Mouse (Mus musculus): ENCODE results near the gene Plekho2.

Plekho2 gene

GRCm38 (mm10) chr9:65586406-65587269 is 6.8 kb upstream of the Plekho2 start, which contains the start of gene Pif1:
TSS of gene Pif1 (plus strand) at chr9:65587160.
- peak; percentile 88 for DNase-seq

GRCm38 (mm10) chr9:65583045-65583444 is 3.2 kb upstream of the Plekho2 start:
- peak; percentile 66 for DNase-seq

GRCm38 (mm10) chr9:65580401-65581256 is 789 bp upstream of the Plekho2 start:
- DNase-seq = peak; percentile 89

- peak; percentile 41 for DNase-seq
These were observed 1.0 kb downstream of the Plekho2 start for GRCm38 (mm10) chr9:65578801-65579249.

- DNase-seq = no peak
These were observed 2.2 kb downstream of the Plekho2 start for GRCm38 (mm10) chr9:65577511-65578196.

GRCm38 (mm10) chr9:65576861-65577510 is 2.9 kb downstream of the Plekho2 start:
- DNase-seq = no peak

- DNase-seq = no peak
These were observed 4.2 kb downstream of the Plekho2 start for GRCm38 (mm10) chr9:65575393-65576196.

GRCm38 (mm10) chr9:65574513-65575392 is 5.1 kb downstream of the Plekho2 start:
- DNase-seq = no peak

GRCm38 (mm10) chr9:65572837-65573236 is 7.0 kb downstream of the Plekho2 start:
- DNase-seq = no peak

- no peak for DNase-seq
These were observed 10.3 kb downstream of the Plekho2 start for GRCm38 (mm10) chr9:65569491-65569971.

GRCm38 (mm10) chr9:65568787-65569186 is 11.1 kb downstream of the Plekho2 start:
- DNase-seq = no peak

GRCm38 (mm10) chr9:65564698-65565097 is 15.1 kb downstream of the Plekho2 start:
- DNase-seq = no peak

- no peak for DNase-seq
These were observed 16.8 kb downstream of the Plekho2 start for GRCm38 (mm10) chr9:65563073-65563472.

- no peak for DNase-seq
These were observed 17.7 kb downstream of the Plekho2 start for GRCm38 (mm10) chr9:65562081-65562506.

- no peak for DNase-seq
These were observed 18.8 kb downstream of the Plekho2 start for GRCm38 (mm10) chr9:65561016-65561415.

- DNase-seq = no peak
These were observed 21.0 kb downstream of the Plekho2 start for GRCm38 (mm10) chr9:65558806-65559205.

GRCm38 (mm10) chr9:65556979-65557378 is 22.9 kb downstream of the Plekho2 start:
- no peak for DNase-seq

GRCm38 (mm10) chr9:65556349-65556748 is 23.5 kb downstream of the Plekho2 start:
- no peak for DNase-seq

- DNase-seq = no peak
These were observed 24.2 kb downstream of the Plekho2 start for GRCm38 (mm10) chr9:65555621-65556020.

GRCm38 (mm10) chr9:65555001-65555405 is 24.8 kb downstream of the Plekho2 start:
- no peak for DNase-seq
